Mouse (Mus musculus) gonadal fat pad, adult 2 months (tissue): ENCODE data around the gene Tusc1. TPM values are rescaled to one million over a fixed set of nuclear protein-coding genes. Genes with fewer than 3 reads are reported as not detected.

ENCODE experiments used
- DNase-seq: peaks from one replicate; pipeline ENCODE4 v3.0.0-alpha.2; 2012; ENCODE audit warnings: low read depth
- polyA plus RNA-seq: library from polyadenylated mRNA; depleted of rRNA; stranded (reverse); fragments of >200 nt; gene quantifications from 2 replicates; pipeline ENCODE4 v1.2.3, GENCODE M21; 2012; rRNA removed

Tusc1 gene
- polyA plus RNA-seq, result 5.0 and 7.0 TPM in 2 replicates

GRCm38 (mm10) chr4:93335118-93336003 lies at the start of gene Tusc1:
TSS of gene Tusc1 (minus strand) at chr4:93335511.
- DNase-seq, result no peak

GRCm38 (mm10) chr4:93352930-93353329 lies 17.6 kb upstream of the Tusc1 start:
- DNase-seq, result no peak

GRCm38 (mm10) chr4:93344357-93344756 lies 9.0 kb upstream of the Tusc1 start:
- DNase-seq, result no peak

GRCm38 (mm10) chr4:93341568-93341967 lies 6.3 kb upstream of the Tusc1 start:
- no peak for DNase-seq

- no peak for DNase-seq
Measured at GRCm38 (mm10) chr4:93337977-93338376, 2.7 kb upstream of the Tusc1 start.

GRCm38 (mm10) chr4:93334636-93335117 lies 634 bp downstream of the Tusc1 start:
- DNase-seq, result no peak

- no peak for DNase-seq
Measured at GRCm38 (mm10) chr4:93307486-93307885, 27.8 kb downstream of the Tusc1 start.

GRCm38 (mm10) chr4:93286065-93286464 lies 49.2 kb downstream of the Tusc1 start:
- DNase-seq, result no peak
